Mouse (Mus musculus) spleen, postnatal 14 days (tissue): ENCODE results near the gene Ms4a5.
A peak's percentile ranks its signal among the peaks of the same experiment; 100 is the strongest.
"Not testable (repeated sequence)": the region's sequence is repeated elsewhere in the genome, so short reads cannot be mapped to it uniquely, and the experiment has no call there.

Experiments used
- DNase-seq, 2 experiments: peaks; one replicate each; pipeline ENCODE4 v3.0.0; 2021 to 2022; ENCODE audit warnings: low spot score in 2 of 2

Ms4a5 gene

GRCm38 (mm10) chr19:11283773-11284172, at the start of gene Ms4a5:
TSS of gene Ms4a5 (minus strand) at chr19:11283873.
- DNase-seq, result no peak

GRCm38 (mm10) chr19:11321123-11321522, 37.5 kb upstream of the Ms4a5 start:
- DNase-seq, result no peak

- no peak for DNase-seq
Observed at GRCm38 (mm10) chr19:11316786-11317185, 33.1 kb upstream of the Ms4a5 start.

GRCm38 (mm10) chr19:11314354-11314753, 30.7 kb upstream of the Ms4a5 start, which contains the start of gene Ms4a14:
TSS of gene Ms4a14 (minus strand) at chr19:11314454.
- DNase-seq, result no peak

- DNase-seq, result no peak
Observed at GRCm38 (mm10) chr19:11308888-11309287, 25.2 kb upstream of the Ms4a5 start.

- DNase-seq, result not testable (repeated sequence)
Observed at GRCm38 (mm10) chr19:11299529-11299928, 15.9 kb upstream of the Ms4a5 start.

- no peak for DNase-seq
Observed at GRCm38 (mm10) chr19:11298939-11299338, 15.3 kb upstream of the Ms4a5 start.

GRCm38 (mm10) chr19:11293616-11294015, 9.9 kb upstream of the Ms4a5 start:
- DNase-seq, result not testable (repeated sequence)

GRCm38 (mm10) chr19:11292990-11293389, 9.3 kb upstream of the Ms4a5 start:
- DNase-seq, result no peak

- DNase-seq, result no peak
Observed at GRCm38 (mm10) chr19:11280223-11280622, 3.5 kb downstream of the Ms4a5 start.

- DNase-seq, result no peak
Observed at GRCm38 (mm10) chr19:11276431-11276830, 7.2 kb downstream of the Ms4a5 start.

- DNase-seq, result no peak
Observed at GRCm38 (mm10) chr19:11266956-11267355, 16.7 kb downstream of the Ms4a5 start.

GRCm38 (mm10) chr19:11266052-11266845, 17.4 kb downstream of the Ms4a5 start, which contains the start of gene Ms4a1:
TSS of gene Ms4a1 (minus strand) at chr19:11266241.
- peak in 1 of 2 experiments; percentile 32 for DNase-seq

- DNase-seq, result no peak
Observed at GRCm38 (mm10) chr19:11264602-11265185, 19.0 kb downstream of the Ms4a5 start.

GRCm38 (mm10) chr19:11263549-11263948, 20.1 kb downstream of the Ms4a5 start:
- no peak for DNase-seq

- DNase-seq, result not testable (repeated sequence)
Observed at GRCm38 (mm10) chr19:11262932-11263331, 20.7 kb downstream of the Ms4a5 start.

- no peak for DNase-seq
Observed at GRCm38 (mm10) chr19:11261522-11261921, 22.2 kb downstream of the Ms4a5 start.

- DNase-seq, result no peak
Observed at GRCm38 (mm10) chr19:11244230-11244629, 39.4 kb downstream of the Ms4a5 start.

- no peak for DNase-seq
Observed at GRCm38 (mm10) chr19:11242560-11242959, 41.1 kb downstream of the Ms4a5 start.

GRCm38 (mm10) chr19:11235820-11236219, 47.9 kb downstream of the Ms4a5 start:
- DNase-seq, result no peak

GRCm38 (mm10) chr19:11234921-11235735, 48.5 kb downstream of the Ms4a5 start:
- DNase-seq, result no peak

- no peak for DNase-seq
Observed at GRCm38 (mm10) chr19:11234244-11234643, 49.4 kb downstream of the Ms4a5 start.
